Mouse (Mus musculus) erythroblast, embryonic 14.5 days (primary cell): ENCODE measurements around the gene Rad23a. TPM values are rescaled to one million over a fixed set of nuclear protein-coding genes. Genes with fewer than 3 reads are reported as not detected.

Experiments
- H3K27me3 ChIP-seq: 2 replicates; pipeline ENCODE4 v1.6.1; 2012; ENCODE audit warnings: inconsistent platforms; ENCODE audit not compliant: control insufficient read depth
- H3K36me3 ChIP-seq: 2 replicates; pipeline ENCODE4 v1.6.1; 2012; ENCODE audit warnings: mild to moderate bottlenecking, inconsistent platforms; ENCODE audit not compliant: control insufficient read depth
- H3K4me1 ChIP-seq: 2 replicates; pipeline ENCODE4 v1.6.1; 2012; ENCODE audit warnings: inconsistent platforms; ENCODE audit not compliant: control insufficient read depth
- H3K4me3 ChIP-seq: replicated peaks from 2 replicates; pipeline ENCODE3; 2012; ENCODE audit warnings: moderate library complexity, mild to moderate bottlenecking, inconsistent platforms
- H3K9me3 ChIP-seq: 2 replicates; pipeline ENCODE4 v1.6.1; 2012; ENCODE audit warnings: low read length, inconsistent platforms, mixed read lengths; ENCODE audit not compliant: control insufficient read depth
- GATA1 ChIP-seq: IDR thresholded peaks from 2 replicates; pipeline ENCODE4 v1.6.1; 2012; ENCODE audit warnings: low read length, inconsistent platforms, mixed read lengths
- TAL1 ChIP-seq: IDR thresholded peaks from 3 replicates; pipeline ENCODE4 v1.6.1; 2012; ENCODE audit warnings: low read length, inconsistent platforms, mixed read lengths
- polyA plus RNA-seq: library from polyadenylated mRNA; stranded (reverse); fragments of >175 nt; gene quantifications from 2 replicates; pipeline ENCODE4 v1.2.3, GENCODE M21; 2012

Gene Rad23a
- polyA plus RNA-seq, 1 experiment: 808 TPM

- TF ChIP-seq TAL1 (no peak), GATA1 (no peak)
- H3K27me3 ChIP-seq: peaks cover 74% of the 10 kb centered on the region
- peaks cover 25% of the 10 kb centered on the region for H3K4me1 ChIP-seq
- H3K4me3 ChIP-seq: no peak overlapping the region
- H3K36me3 ChIP-seq: peaks cover 6% of the 10 kb centered on the region
- no peaks in the 10 kb centered on the region; the same call in 1 of the 2 replicates for H3K9me3 ChIP-seq
Observed at GRCm38 (mm10) chr8:84793791-84794485, 46.5 kb downstream of the Rad23a start.

- Histone ChIP-seq H3K27me3 (peaks cover 74% of the 10 kb centered on the region), H3K36me3 (peaks cover 6% of the 10 kb centered on the region), H3K9me3 (no peaks in the 10 kb centered on the region), H3K4me3 (no peak overlapping the region), H3K4me1 (peaks cover 19% of the 10 kb centered on the region)
- TF ChIP-seq TAL1: no peak
- TF ChIP-seq GATA1: no peak
Observed at GRCm38 (mm10) chr8:84793134-84793533, 47.3 kb downstream of the Rad23a start.

DNA sequence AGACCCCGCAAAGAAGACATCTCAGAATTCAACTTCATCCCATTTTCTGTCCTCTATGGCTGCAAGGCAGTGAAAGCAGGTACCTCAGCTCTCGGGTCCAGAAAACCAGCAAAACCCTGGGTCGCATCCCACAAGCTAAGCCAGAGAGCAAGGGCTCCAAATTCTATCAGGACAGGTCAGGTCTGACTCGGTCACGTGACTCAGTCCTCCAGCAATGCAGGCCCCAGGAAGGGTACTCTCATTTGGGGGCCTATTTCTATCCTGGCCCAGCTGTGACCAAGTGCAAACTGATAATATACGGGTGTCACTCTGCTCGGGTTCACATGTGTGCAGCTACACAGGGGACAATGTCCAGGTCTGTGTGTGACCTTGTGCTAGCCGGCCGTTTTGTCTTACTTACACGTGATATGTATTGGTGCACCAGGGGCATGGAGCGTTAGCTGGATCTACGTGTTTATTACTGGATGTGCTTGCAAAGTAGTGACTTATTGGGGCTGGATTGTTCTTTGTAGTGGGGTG lies 48.0 kb downstream of the Rad23a start:
- H3K27me3 ChIP-seq: peaks cover 74% of the 10 kb centered on the region
- H3K4me1 ChIP-seq: peaks cover 18% of the 10 kb centered on the region

GRCm38 (mm10) chr8:84790537-84790936 lies 49.9 kb downstream of the Rad23a start:
- Histone ChIP-seq H3K36me3 (no peaks in the 10 kb centered on the region), H3K27me3 (peaks cover 76% of the 10 kb centered on the region), H3K4me1 (peaks cover 19% of the 10 kb centered on the region), H3K9me3 (peaks cover 9% of the 10 kb centered on the region; the same call in 1 of the 2 replicates), H3K4me3 (no peak overlapping the region)
- TF ChIP-seq TAL1 (no peak), GATA1 (no peak)

More for the DNA sequence above, 48.0 kb downstream of the Rad23a start:
- H3K36me3 ChIP-seq: peaks cover 6% of the 10 kb centered on the region
- no peaks in the 10 kb centered on the region; the same call in 1 of the 2 replicates for H3K9me3 ChIP-seq
- TF ChIP-seq GATA1 (no peak), TAL1 (no peak)
- H3K4me3 ChIP-seq: no peak overlapping the region

GRCm38 (mm10) chr8:84789855-84790486 lies 50.5 kb downstream of the Rad23a start:
- H3K27me3 ChIP-seq: peaks cover 78% of the 10 kb centered on the region
- H3K4me3 ChIP-seq: no peak overlapping the region
- no peaks in the 10 kb centered on the region for H3K36me3 ChIP-seq
- TF ChIP-seq TAL1 (no peak), GATA1 (no peak)
- peaks cover 9% of the 10 kb centered on the region; the same call in 1 of the 2 replicates for H3K9me3 ChIP-seq
- peaks cover 19% of the 10 kb centered on the region for H3K4me1 ChIP-seq

DNA sequence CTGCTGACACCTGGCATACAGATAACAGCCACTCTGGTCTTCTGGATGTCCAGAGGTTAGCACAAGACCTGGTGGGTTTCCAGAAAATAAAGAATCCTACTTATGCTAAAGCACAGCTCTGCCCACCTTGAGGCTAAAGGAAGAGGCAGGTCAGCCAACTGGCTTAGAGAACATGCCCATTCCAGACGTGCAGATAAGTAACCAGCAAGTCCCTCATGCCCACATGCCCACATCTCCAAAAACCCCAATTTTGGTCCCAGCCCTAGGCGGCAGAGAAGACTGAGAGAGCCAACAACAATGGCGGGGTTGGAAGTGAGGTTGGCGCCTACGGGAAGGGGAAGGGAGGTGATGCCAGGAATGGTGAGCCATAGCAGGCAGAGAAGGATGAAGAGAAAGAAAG lies 51.1 kb downstream of the Rad23a start:
- H3K9me3 ChIP-seq: peaks cover 16% of the 10 kb centered on the region
- peaks cover 22% of the 10 kb centered on the region for H3K4me1 ChIP-seq
- H3K4me3 ChIP-seq: no peak overlapping the region
- TF ChIP-seq GATA1 (no peak), TAL1 (no peak)
- H3K27me3 ChIP-seq: peaks cover 79% of the 10 kb centered on the region
- H3K36me3 ChIP-seq: no peaks in the 10 kb centered on the region

DNA sequence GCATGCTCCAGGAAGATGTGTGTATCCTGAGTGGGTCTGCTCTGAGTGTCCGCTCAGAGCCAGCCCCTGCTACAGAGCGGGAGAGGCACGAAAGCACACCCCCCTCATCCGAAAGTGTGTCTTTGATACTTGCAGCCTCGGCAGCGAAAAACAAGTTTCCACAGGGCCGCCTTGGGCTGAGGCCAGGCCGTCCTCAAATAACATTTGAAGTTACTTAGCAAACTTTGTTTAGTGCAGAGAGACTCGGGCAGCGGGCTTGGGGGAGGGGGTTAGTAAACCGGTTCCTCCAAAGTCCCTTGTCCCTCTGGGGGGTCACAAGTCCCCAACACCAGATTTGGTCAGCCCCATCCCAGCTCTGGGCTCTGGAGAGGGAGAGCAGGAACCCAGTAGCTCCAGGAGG lies 51.6 kb downstream of the Rad23a start:
- no peaks in the 10 kb centered on the region for H3K36me3 ChIP-seq
- H3K4me1 ChIP-seq: peaks cover 21% of the 10 kb centered on the region
- TF ChIP-seq GATA1 (no peak), TAL1 (no peak)
- H3K4me3 ChIP-seq: no peak overlapping the region
- peaks cover 81% of the 10 kb centered on the region for H3K27me3 ChIP-seq
- H3K9me3 ChIP-seq: peaks cover 17% of the 10 kb centered on the region

DNA sequence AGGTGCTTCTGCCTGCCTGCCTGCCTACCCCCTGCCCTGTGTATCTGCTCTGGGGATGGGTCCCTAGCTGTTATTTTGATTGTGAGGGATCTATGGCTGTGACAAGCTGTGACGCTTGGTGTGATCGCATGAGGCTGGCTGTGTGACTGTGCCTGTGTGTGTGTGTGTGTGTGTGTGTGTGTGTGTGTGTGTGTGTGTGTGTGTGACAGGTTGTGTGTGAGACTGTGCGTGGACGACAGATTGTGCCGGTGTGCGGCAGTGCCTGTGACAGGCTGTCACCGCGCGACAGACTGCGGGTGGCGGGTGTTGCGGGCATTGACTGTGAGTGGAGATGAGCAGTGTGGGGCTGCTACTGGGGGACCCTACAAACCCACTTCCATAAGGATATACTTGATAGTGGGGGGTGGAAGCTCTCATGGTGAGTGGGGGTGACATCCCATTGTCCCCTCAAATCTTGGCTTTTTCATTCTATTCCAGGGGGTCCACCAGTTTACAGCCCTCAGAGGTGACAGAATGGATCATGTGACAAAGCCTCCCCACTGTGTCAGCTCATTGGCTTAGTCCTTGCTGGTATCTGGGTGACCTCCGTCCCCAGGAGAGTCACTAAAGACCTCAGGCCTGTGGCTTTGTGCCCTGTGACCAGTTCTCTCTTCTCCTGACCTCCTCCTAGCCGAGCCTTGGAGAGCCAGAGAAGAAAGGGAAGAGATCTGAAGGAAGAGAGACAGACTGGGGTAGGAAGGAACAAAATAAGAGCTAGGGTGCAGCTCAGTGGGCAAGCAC lies 52.8 kb downstream of the Rad23a start:
- H3K27me3 ChIP-seq: peaks cover 83% of the 10 kb centered on the region

More for the DNA sequence above, 52.8 kb downstream of the Rad23a start:
- Histone ChIP-seq H3K9me3 (peaks cover 17% of the 10 kb centered on the region), H3K4me3 (no peak overlapping the region), H3K4me1 (peaks cover 11% of the 10 kb centered on the region), H3K36me3 (no peaks in the 10 kb centered on the region)
- TF ChIP-seq TAL1: no peak
- TF ChIP-seq GATA1: no peak
